Mouse (Mus musculus) thymus, adult 18-20 months (tissue): ENCODE results near the gene Foxm1.

ENCODE experiments used
- DNase-seq, 2 experiments: peaks; one replicate each; pipeline ENCODE4 v3.0.0; 2022; ENCODE audit warnings: mixed read lengths in 2 of 2

The Foxm1 gene

DNA sequence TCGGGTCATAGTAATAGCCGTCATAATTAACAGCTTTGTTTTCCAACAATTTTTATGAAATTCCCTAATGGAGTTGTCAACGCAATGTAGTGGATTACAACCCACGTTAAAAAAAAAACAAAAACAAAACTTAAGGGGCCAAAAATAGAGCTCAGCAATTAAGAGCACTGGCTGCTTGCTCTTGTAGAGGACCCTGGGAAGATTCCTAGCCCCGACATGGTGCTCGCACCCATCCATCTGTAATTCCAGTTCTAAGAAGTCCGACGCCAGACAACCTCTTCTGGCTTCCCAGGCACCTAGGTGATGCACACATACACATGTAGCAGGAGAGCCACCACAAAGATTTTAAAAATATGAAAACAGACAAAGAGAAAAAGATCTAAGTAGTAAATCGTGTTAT, 62.3 kb downstream of the Foxm1 start:
- no peak for DNase-seq
